Mouse (Mus musculus) limb, embryonic 13.5 days (tissue): Measurements from ENCODE around the gene Tmem221. TPM values are rescaled to one million over a fixed set of nuclear protein-coding genes. Genes with fewer than 3 reads are reported as not detected.
"Not testable (repeated sequence)": the region's sequence is repeated elsewhere in the genome, so short reads cannot be mapped to it uniquely, and the experiment has no call there.

ENCODE experiments used
- ATAC-seq: fragments of 200-750 bp; cut with Nextera tagmentation; 2 replicates; pipeline ENCODE4 v1.8.0; 2017; ENCODE audit warnings: low read depth, moderate number of reproducible peaks, moderate TSS enrichment; ENCODE audit not compliant: low FRiP score
- H3K27ac ChIP-seq: fragments of 300-500 bp; sonication (generic); 2 replicates; pipeline ENCODE4 v1.5.1; 2015; ENCODE audit warnings: inconsistent platforms, mild to moderate bottlenecking, moderate library complexity
- H3K27me3 ChIP-seq: fragments of 300-500 bp; sonication (generic); 2 replicates; pipeline ENCODE4 v1.6.1; 2015; ENCODE audit warnings: mild to moderate bottlenecking, inconsistent platforms
- H3K36me3 ChIP-seq: fragments of 300-500 bp; sonication (generic); 2 replicates; pipeline ENCODE4 v1.6.1; 2015; ENCODE audit warnings: inconsistent platforms, mild to moderate bottlenecking, moderate library complexity
- H3K4me1 ChIP-seq: fragments of 300-500 bp; sonication (generic); 2 replicates; pipeline ENCODE4 v1.6.1; 2015; ENCODE audit warnings: inconsistent platforms
- H3K4me2 ChIP-seq: fragments of 300-500 bp; sonication (generic); replicated peaks from 2 replicates; pipeline ENCODE4 v1.6.1; 2015; ENCODE audit warnings: inconsistent platforms, mild to moderate bottlenecking, moderate library complexity
- H3K4me3 ChIP-seq: fragments of 300-500 bp; sonication (generic); 2 replicates; pipeline ENCODE4 v1.5.1; 2015; ENCODE audit warnings: moderate library complexity, mild to moderate bottlenecking, inconsistent platforms
- H3K9ac ChIP-seq: fragments of 300-500 bp; sonication (generic); 2 replicates; pipeline ENCODE4 v1.6.1; 2015; ENCODE audit warnings: mild to moderate bottlenecking, inconsistent platforms
- H3K9me3 ChIP-seq: fragments of 300-500 bp; sonication (generic); 2 replicates; pipeline ENCODE4 v1.6.1; 2016; ENCODE audit warnings: inconsistent platforms
- WGBS: fragments of 180-500 bp; shearing (Covaris S2); methylation state at CpG from one replicate; pipeline ENCODE4 v1.1.7; 2015; 5-methylcytosine and 5-hydroxymethylcytosine counted together
- polyA plus RNA-seq: library from polyadenylated mRNA; unstranded; fragments of >200 nt; fragmentation: Nextera tagmentation; extraction: Ambion mirVana; gene quantifications from 2 replicates; pipeline ENCODE4 v1.2.1, GENCODE M21; 2015

Tmem221 gene
- polyA plus RNA-seq, 1 experiment from 2014 or later = 0.64 TPM

DNA sequence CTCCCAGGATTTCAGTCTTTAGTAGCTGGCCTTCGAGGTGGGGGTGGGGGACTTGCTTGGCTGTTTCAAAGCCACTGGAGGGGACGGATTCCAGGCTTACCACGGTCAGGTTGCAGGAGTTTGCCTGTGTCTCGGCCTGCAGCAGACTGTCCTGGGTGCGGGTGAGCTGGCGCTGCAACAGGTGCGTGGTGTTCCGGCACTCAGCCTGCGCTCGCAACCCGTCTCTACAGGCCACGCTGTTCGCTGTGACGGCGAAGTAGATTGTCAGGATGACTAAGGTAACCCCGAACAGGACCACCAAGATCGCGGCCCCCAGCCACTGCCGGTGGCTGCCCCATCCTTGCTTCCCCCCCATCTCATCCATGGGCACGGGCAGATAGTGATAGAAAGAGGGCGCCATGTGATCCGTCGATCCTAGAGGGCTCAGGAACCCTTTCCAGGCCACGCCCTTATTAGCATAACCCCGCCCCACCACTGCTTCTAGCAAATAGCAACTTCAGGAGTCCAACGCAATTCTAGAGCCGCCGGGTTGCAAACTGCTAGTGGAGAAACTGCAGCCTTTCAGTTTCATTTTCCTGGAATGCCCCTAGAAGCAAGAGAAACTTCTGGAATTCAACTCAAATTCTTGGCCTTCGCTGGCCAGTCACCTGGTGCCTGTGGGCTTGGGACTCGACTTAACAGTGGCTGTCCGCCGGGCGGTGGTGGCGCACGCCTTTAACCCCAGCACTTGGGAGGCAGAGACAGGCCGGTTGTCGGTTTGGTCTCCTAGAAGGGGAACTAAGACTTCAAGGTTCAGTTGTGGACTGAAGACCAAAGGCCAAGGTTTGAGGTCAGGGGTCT, 21.4 kb downstream of the Tmem221 start, which contains the start of gene Bst2:
Gene Bst2, minus strand, starts transcription at position 429 of the 840 bp plus-strand sequence.
- Histone ChIP-seq H3K4me3 (peak within 1 kb of the TSS; percentile 48), H3K36me3 (no peaks in the 10 kb centered on the region), H3K9ac (peak within 1 kb of the TSS; percentile 60), H3K27me3 (peaks cover 9% of the 10 kb centered on the region; the same call in 1 of the 2 replicates), H3K27ac (peak within 1 kb of the TSS; percentile 48; the same call in 1 of the 2 replicates), H3K4me2 (peak within 1 kb of the TSS; percentile 71), H3K4me1 (peaks cover 13% of the 10 kb centered on the region), H3K9me3 (no peaks in the 10 kb centered on the region)
- ATAC-seq = peak; percentile 88
- 1% methylated on average over 37 of the region's 37 CpGs for WGBS

DNA sequence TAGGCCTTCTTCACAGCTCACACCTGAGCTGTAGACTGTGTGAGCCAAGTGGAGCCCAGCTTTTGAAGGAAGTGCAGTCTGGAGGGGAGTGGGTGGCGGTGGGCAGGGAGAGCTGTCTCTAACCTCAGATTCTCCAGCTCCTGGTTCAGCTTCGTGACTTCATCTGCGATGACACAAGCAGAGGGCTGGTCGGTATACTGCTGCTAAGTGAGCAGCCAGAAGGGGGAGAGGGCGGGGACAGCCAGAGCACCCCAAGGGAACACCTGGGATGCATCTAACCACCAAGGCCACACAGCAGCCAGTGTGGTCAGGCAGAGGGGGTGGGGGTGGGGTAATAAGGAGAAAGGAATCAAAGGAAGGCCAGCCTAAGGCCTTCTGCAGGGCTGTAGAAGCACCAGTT, 23.0 kb downstream of the Tmem221 start:
- Histone ChIP-seq H3K9ac (no peak overlapping the region), H3K27me3 (peaks cover 10% of the 10 kb centered on the region; the same call in 1 of the 2 replicates), H3K4me1 (peaks cover 13% of the 10 kb centered on the region), H3K4me3 (no peak overlapping the region), H3K27ac (no peak overlapping the region), H3K36me3 (no peaks in the 10 kb centered on the region), H3K4me2 (no peak overlapping the region), H3K9me3 (no peaks in the 10 kb centered on the region)
- ATAC-seq = no peak
- WGBS = 56% methylated on average over 5 of the region's 5 CpGs

- ATAC-seq = no peak
- H3K4me2 ChIP-seq = no peak overlapping the region
Measured at GRCm38 (mm10) chr8:71534263-71534810, 24.3 kb downstream of the Tmem221 start.

GRCm38 (mm10) chr8:71530735-71531467, 27.8 kb downstream of the Tmem221 start:
- H3K9ac ChIP-seq, H3K9me3 ChIP-seq, H3K36me3 ChIP-seq, H3K4me2 ChIP-seq, H3K27ac ChIP-seq, H3K4me3 ChIP-seq, ATAC-seq: not testable (repeated sequence)
- peaks cover 16% of the 10 kb centered on the region for H3K4me1 ChIP-seq
- WGBS = 80% methylated on average over 6 of the region's 12 CpGs
- peaks cover 29% of the 10 kb centered on the region for H3K27me3 ChIP-seq

More at GRCm38 (mm10) chr8:71534263-71534810, 24.3 kb downstream of the Tmem221 start:
- Histone ChIP-seq H3K9me3 (no peaks in the 10 kb centered on the region), H3K9ac (no peak overlapping the region), H3K27me3 (peaks cover 7% of the 10 kb centered on the region; the same call in 1 of the 2 replicates), H3K27ac (no peak overlapping the region), H3K4me1 (peaks cover 13% of the 10 kb centered on the region), H3K4me3 (no peak overlapping the region), H3K36me3 (no peaks in the 10 kb centered on the region)
- WGBS = 39% methylated on average over 3 of the region's 3 CpGs

- Histone ChIP-seq H3K9me3 (no peaks in the 10 kb centered on the region), H3K27me3 (peaks cover 49% of the 10 kb centered on the region), H3K4me1 (peaks cover 24% of the 10 kb centered on the region), H3K36me3 (no peaks in the 10 kb centered on the region), H3K4me2 (no peak overlapping the region), H3K4me3 (no peak overlapping the region), H3K27ac (peak overlapping the region; percentile 28; the same call in 1 of the 2 replicates), H3K9ac (no peak overlapping the region)
- ATAC-seq = no peak
- 86% methylated on average over 11 of the region's 11 CpGs for WGBS
Measured at GRCm38 (mm10) chr8:71528362-71529073, 30.2 kb downstream of the Tmem221 start.

DNA sequence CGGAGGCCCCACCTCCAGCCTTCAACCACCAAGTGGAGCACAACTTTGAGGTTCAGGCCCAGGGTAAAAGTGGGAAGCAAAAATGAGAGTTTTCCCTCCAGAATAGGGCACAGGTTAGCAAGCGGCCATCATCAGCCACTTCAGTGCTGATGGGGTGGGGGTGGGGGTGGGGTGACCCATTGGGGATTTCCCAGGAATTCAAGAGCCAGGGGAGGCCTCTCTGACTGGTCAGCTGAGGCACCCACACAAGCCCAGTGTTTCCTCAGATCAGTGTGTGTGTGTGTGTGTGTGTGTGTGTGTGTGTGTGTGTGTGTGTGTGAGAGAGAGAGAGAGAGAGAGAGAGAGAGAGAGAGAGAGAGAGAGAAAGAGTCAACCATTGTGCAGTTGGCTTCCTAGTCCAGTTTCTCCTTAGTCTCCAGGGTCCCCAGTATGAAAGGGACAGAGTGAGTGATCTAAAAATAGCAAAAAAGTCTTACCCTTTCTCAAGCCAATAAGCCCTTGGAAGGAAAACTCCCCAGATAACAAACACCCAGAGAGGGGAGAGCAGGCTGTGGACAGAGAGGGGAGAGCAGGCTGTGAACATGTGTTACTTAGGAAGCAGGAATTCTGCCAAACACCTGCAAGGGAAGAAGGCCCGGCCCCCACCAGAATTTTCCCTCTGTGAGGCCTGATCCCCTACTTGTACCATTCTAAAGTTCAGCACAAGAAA, 31.4 kb downstream of the Tmem221 start:
- no peaks in the 10 kb centered on the region for H3K9me3 ChIP-seq
- no peak overlapping the region for H3K4me2 ChIP-seq
- peak overlapping the region; percentile 40; the same call in 1 of the 2 replicates for H3K27ac ChIP-seq
- 32% methylated on average over 3 of the region's 3 CpGs for WGBS
- no peaks in the 10 kb centered on the region for H3K36me3 ChIP-seq
- H3K4me1 ChIP-seq = peaks cover 24% of the 10 kb centered on the region
- H3K4me3 ChIP-seq = no peak overlapping the region
- H3K27me3 ChIP-seq = peaks cover 59% of the 10 kb centered on the region
- ATAC-seq = no peak
- no peak overlapping the region for H3K9ac ChIP-seq

DNA sequence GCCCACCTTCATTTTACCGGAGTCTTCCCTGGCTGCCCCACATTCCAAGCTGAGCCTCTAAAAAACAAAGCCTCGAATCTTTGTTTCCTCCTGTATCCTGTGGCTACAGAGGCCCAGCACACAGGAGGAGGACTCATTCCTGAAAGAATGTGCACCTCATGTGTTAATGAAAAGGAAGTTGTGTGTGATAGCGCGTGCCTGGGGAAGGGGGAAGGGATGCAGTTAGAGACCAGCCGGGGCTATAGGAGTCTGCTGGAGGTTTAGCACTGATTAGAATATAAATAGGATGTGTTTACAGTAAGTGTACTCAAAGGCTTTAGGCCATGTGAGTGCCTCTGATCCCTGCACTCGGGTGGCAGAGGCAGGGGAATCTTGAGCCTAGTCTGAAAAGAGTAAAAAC, 32.4 kb downstream of the Tmem221 start:
- peaks cover 58% of the 10 kb centered on the region for H3K27me3 ChIP-seq
- no peaks in the 10 kb centered on the region for H3K9me3 ChIP-seq
- H3K4me3 ChIP-seq = no peak overlapping the region
- H3K9ac ChIP-seq = no peak overlapping the region
- H3K27ac ChIP-seq = no peak overlapping the region
- no peak for ATAC-seq
- H3K36me3 ChIP-seq = no peaks in the 10 kb centered on the region
- 13% methylated on average over 6 of the region's 6 CpGs for WGBS
- peaks cover 27% of the 10 kb centered on the region for H3K4me1 ChIP-seq
- H3K4me2 ChIP-seq = no peak overlapping the region

DNA sequence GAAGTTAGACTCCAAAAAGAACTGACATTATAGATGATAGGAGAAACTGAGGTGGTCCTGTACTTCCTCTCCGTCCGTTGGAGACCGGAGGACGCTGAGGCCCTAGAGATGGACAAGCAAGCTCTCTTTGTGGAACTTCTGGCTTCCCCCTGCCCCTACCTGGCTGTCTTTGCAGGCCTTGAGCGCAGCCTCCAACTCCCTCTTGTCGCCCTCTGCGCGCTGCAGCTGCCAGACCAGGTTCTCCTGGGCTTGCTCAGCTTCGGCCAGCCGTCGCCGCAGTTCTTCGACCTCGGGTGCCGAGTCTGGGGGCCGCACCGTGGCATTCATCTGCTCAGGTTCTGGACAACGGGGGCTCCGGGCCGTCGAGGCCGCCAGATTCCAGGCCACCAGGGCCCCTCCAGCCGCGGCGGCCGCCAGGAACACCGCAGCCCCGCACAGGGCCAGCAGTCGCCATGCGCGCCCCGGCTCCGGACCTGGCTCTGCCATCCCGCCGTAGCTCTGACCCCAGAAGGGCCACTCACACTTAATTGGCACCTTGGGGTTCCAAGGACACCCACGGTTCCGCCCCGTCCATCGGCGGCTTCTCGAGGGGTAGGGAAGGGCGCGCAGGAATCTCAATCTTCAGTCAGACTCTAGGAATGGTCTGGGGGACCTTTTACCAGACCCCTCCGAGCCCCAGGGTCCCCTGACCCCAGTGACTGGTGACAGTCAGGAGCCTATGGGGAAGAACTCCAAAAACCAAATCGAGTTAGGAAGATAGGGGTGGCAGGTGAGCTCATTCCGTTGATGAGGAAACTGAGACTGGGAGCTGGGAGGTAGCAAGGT, 33.2 kb downstream of the Tmem221 start, which contains the start of gene Ccdc194:
Gene Ccdc194, minus strand, starts transcription at position 486 of the 825 bp plus-strand sequence.
- WGBS = 8% methylated on average over 46 of the region's 46 CpGs
- no peaks in the 10 kb centered on the region for H3K9me3 ChIP-seq
- peak within 1 kb of the TSS; percentile 43; the same call in 1 of the 2 replicates for H3K9ac ChIP-seq
- H3K4me1 ChIP-seq = peaks cover 29% of the 10 kb centered on the region
- peak within 1 kb of the TSS; percentile 21 for H3K4me3 ChIP-seq
- ATAC-seq = no peak
- peaks cover 58% of the 10 kb centered on the region for H3K27me3 ChIP-seq
- no peak within 1 kb of the TSS for H3K27ac ChIP-seq
- H3K4me2 ChIP-seq = peak within 1 kb of the TSS; percentile 48
- no peaks in the 10 kb centered on the region for H3K36me3 ChIP-seq

DNA sequence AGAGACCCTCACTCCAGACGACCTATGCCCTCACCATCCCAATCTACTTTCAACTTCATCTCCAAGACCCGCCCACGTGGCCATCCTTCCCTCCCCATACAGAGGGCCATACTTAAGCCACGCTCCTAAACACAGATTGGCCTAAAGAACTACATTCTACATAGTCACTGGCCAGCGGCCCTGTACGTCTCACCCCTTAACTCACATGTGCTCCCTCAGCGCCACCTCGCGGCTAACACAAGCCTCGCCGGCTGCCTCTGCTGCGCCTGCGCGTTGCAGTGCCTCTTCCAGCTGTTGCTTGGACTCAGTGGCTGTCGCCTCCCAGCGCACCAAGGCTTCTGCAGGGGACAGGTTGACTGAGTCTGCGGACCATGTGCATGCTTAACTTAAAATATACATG, 37.0 kb downstream of the Tmem221 start:
- Histone ChIP-seq H3K36me3 (no peaks in the 10 kb centered on the region), H3K27me3 (peaks cover 41% of the 10 kb centered on the region), H3K4me2 (peak overlapping the region; percentile 35; the same call in 1 of the 2 replicates), H3K9ac (no peak overlapping the region; the same call in 1 of the 2 replicates), H3K27ac (no peak overlapping the region), H3K9me3 (no peaks in the 10 kb centered on the region), H3K4me3 (no peak overlapping the region), H3K4me1 (peaks cover 19% of the 10 kb centered on the region)
- 3% methylated on average over 17 of the region's 17 CpGs for WGBS
- peak; percentile 83 for ATAC-seq

- ATAC-seq, H3K4me1 ChIP-seq, H3K9ac ChIP-seq, H3K27ac ChIP-seq, H3K4me2 ChIP-seq, H3K9me3 ChIP-seq, H3K36me3 ChIP-seq, H3K4me3 ChIP-seq: not testable (repeated sequence)
- 43% methylated on average over 10 of the region's 10 CpGs for WGBS
- H3K27me3 ChIP-seq = peaks cover 19% of the 10 kb centered on the region
Measured at GRCm38 (mm10) chr8:71519037-71519825, 39.4 kb downstream of the Tmem221 start.
